Mouse (Mus musculus): ENCODE measurements at regions not wholly inside any gene's neighbourhood (a gene's known extent, or its start where the extent isn't known, plus 50 kb on each side); places are given as distances from the start of the nearest gene placed in this dataset.

- Histone ChIP-seq H3K4me1 (no peaks in the 10 kb centered on the region), H3K36me3 (no peaks in the 10 kb centered on the region), H3K9me3 (no peaks in the 10 kb centered on the region), H3K4me3 (no peak overlapping the region), H3K27ac (no peak overlapping the region), H3K27me3 (no peaks in the 10 kb centered on the region), H3K4me2 (replicated peaks) (no peak overlapping the region), H3K9ac (no peak overlapping the region)
- WGBS: 71% methylated on average over 3 of the region's 3 CpGs
- no peak for ATAC-seq (ENCODE audit: insufficient number of reproducible peaks, insufficient read depth, low FRiP score, low TSS enrichment)
Observed at GRCm38 (mm10) chr3:134427633-134428032, 191.3 kb downstream of the Cxxc4 start.

GRCm38 (mm10) chr3:134466611-134467010 lies 230.3 kb downstream of the Cxxc4 start:
- no peaks in the 10 kb centered on the region for H3K36me3 ChIP-seq
- H3K4me1 ChIP-seq: no peaks in the 10 kb centered on the region
- WGBS: 90% methylated on average over 1 of the region's 1 CpGs
- H3K27ac ChIP-seq: no peak overlapping the region
- no peak for ATAC-seq (ENCODE audit: insufficient number of reproducible peaks, insufficient read depth, low FRiP score, low TSS enrichment)
- H3K4me2 ChIP-seq (replicated peaks): no peak overlapping the region
- no peak overlapping the region for H3K9ac ChIP-seq
- no peaks in the 10 kb centered on the region for H3K27me3 ChIP-seq
- no peak overlapping the region for H3K4me3 ChIP-seq
- no peaks in the 10 kb centered on the region for H3K9me3 ChIP-seq

- Histone ChIP-seq H3K4me2 (replicated peaks) (no peak overlapping the region), H3K36me3 (no peaks in the 10 kb centered on the region), H3K27ac (no peak overlapping the region), H3K4me3 (no peak overlapping the region), H3K9me3 (no peaks in the 10 kb centered on the region), H3K4me1 (no peaks in the 10 kb centered on the region), H3K27me3 (no peaks in the 10 kb centered on the region), H3K9ac (no peak overlapping the region)
- ATAC-seq (ENCODE audit: insufficient number of reproducible peaks, insufficient read depth, low FRiP score, low TSS enrichment): no peak
- 63% methylated on average over 2 of the region's 2 CpGs for WGBS
Observed at GRCm38 (mm10) chr3:134487280-134487679, 251.0 kb downstream of the Cxxc4 start.

GRCm38 (mm10) chr3:134489966-134490543 lies 253.8 kb downstream of the Cxxc4 start:
- Histone ChIP-seq H3K9ac (no peak overlapping the region), H3K4me3 (no peak overlapping the region), H3K4me2 (replicated peaks) (no peak overlapping the region), H3K36me3 (no peaks in the 10 kb centered on the region), H3K27me3 (no peaks in the 10 kb centered on the region), H3K27ac (no peak overlapping the region), H3K9me3 (no peaks in the 10 kb centered on the region), H3K4me1 (no peaks in the 10 kb centered on the region)
- ATAC-seq (ENCODE audit: insufficient number of reproducible peaks, insufficient read depth, low FRiP score, low TSS enrichment): no peak
- 83% methylated on average over 5 of the region's 5 CpGs for WGBS

- Histone ChIP-seq H3K4me3 (no peak overlapping the region), H3K9ac (no peak overlapping the region), H3K27me3 (no peaks in the 10 kb centered on the region), H3K4me1 (no peaks in the 10 kb centered on the region), H3K9me3 (peaks cover 3% of the 10 kb centered on the region; the same call in 1 of the 2 replicates), H3K36me3 (no peaks in the 10 kb centered on the region), H3K27ac (no peak overlapping the region), H3K4me2 (replicated peaks) (no peak overlapping the region)
- no peak for ATAC-seq (ENCODE audit: insufficient number of reproducible peaks, insufficient read depth, low FRiP score, low TSS enrichment)
- 80% methylated on average over 6 of the region's 6 CpGs for WGBS
Observed at GRCm38 (mm10) chr3:134509702-134510101, 273.4 kb downstream of the Cxxc4 start.

DNA sequence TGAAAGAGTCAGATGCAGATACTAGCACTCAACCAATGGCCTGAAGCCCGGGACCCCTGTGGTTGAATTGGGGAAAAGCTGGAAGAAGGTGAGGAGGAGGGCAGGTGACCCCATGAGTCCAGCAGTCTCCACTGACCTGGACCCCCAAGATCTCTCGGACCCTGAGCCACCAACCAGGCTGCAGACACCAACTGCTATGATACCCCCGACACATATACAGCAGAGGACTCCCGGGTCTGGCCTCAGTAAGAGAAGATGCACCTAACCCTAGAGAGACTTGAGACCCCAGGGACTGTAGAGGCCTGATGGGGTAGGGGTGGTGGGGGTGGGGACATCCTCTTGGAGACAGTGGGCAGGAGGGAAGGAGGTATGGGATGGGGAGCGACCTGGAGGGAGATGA lies 289.5 kb downstream of the Cxxc4 start:
- Histone ChIP-seq H3K36me3 (no peaks in the 10 kb centered on the region), H3K9ac (no peak overlapping the region), H3K4me2 (replicated peaks) (no peak overlapping the region), H3K9me3 (no peaks in the 10 kb centered on the region), H3K27me3 (no peaks in the 10 kb centered on the region), H3K4me1 (no peaks in the 10 kb centered on the region), H3K4me3 (no peak overlapping the region), H3K27ac (no peak overlapping the region)
- ATAC-seq (ENCODE audit: insufficient number of reproducible peaks, insufficient read depth, low FRiP score, low TSS enrichment): 0 out of 2 replicates have a peak, but pooled peaks have one; percentile 56
- 78% methylated on average over 5 of the region's 5 CpGs for WGBS

DNA sequence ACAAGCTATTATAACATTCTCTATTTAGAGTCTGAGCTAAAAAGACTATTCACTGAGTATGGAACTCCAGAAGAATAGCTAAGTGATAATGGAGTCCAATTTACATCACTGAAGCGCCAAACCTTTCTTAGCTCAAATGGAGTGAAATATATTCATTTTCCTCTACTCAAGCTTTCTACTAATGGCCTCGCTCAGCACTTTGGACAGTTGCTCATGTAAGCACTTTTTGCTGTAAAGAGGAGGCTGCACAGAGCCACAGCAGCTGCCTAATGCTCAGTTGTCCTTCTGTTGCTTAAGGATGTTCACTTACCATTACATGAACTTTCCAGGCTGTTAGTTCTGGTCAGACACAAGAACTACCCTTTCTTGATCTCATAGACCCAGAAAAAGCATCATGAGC lies 268.7 kb upstream of the Tacr3 start:
- no peak overlapping the region for H3K4me3 ChIP-seq
- H3K9me3 ChIP-seq: no peaks in the 10 kb centered on the region
- ATAC-seq (ENCODE audit: insufficient number of reproducible peaks, insufficient read depth, low FRiP score, low TSS enrichment): no peak
- no peak overlapping the region for H3K4me2 ChIP-seq (replicated peaks)
- H3K27ac ChIP-seq: no peak overlapping the region
- no peaks in the 10 kb centered on the region for H3K4me1 ChIP-seq
- H3K36me3 ChIP-seq: no peaks in the 10 kb centered on the region
- H3K9ac ChIP-seq: no peak overlapping the region
- no peaks in the 10 kb centered on the region for H3K27me3 ChIP-seq
- WGBS: 82% methylated on average over 2 of the region's 2 CpGs

- H3K4me1 ChIP-seq: no peaks in the 10 kb centered on the region
- H3K9me3 ChIP-seq: no peaks in the 10 kb centered on the region
- H3K4me3 ChIP-seq: no peak overlapping the region
- H3K27ac ChIP-seq: no peak overlapping the region
- no peak for ATAC-seq (ENCODE audit: insufficient number of reproducible peaks, insufficient read depth, low FRiP score, low TSS enrichment)
- no peaks in the 10 kb centered on the region for H3K27me3 ChIP-seq
- no peak overlapping the region for H3K9ac ChIP-seq
- no peaks in the 10 kb centered on the region for H3K36me3 ChIP-seq
- no peak overlapping the region for H3K4me2 ChIP-seq (replicated peaks)
- WGBS: 84% methylated on average over 3 of the region's 3 CpGs
Observed at GRCm38 (mm10) chr3:134578759-134579158, 250.0 kb upstream of the Tacr3 start.

GRCm38 (mm10) chr3:134588630-134589029 lies 240.2 kb upstream of the Tacr3 start:
- WGBS: 18% methylated on average over 2 of the region's 2 CpGs
- H3K4me3 ChIP-seq: no peak overlapping the region
- no peak for ATAC-seq (ENCODE audit: insufficient number of reproducible peaks, insufficient read depth, low FRiP score, low TSS enrichment)
- no peaks in the 10 kb centered on the region for H3K4me1 ChIP-seq
- no peak overlapping the region for H3K9ac ChIP-seq
- no peaks in the 10 kb centered on the region for H3K27me3 ChIP-seq
- no peaks in the 10 kb centered on the region for H3K36me3 ChIP-seq
- H3K27ac ChIP-seq: no peak overlapping the region
- no peak overlapping the region for H3K4me2 ChIP-seq (replicated peaks)
- no peaks in the 10 kb centered on the region for H3K9me3 ChIP-seq

GRCm38 (mm10) chr3:134602919-134603318 lies 225.9 kb upstream of the Tacr3 start:
- WGBS: 61% methylated on average over 4 of the region's 4 CpGs

GRCm38 (mm10) chr3:134605356-134605771 lies 223.4 kb upstream of the Tacr3 start:
- Histone ChIP-seq H3K36me3 (no peaks in the 10 kb centered on the region), H3K4me1 (no peaks in the 10 kb centered on the region), H3K4me3 (no peak overlapping the region), H3K9me3 (no peaks in the 10 kb centered on the region), H3K27ac (no peak overlapping the region), H3K9ac (no peak overlapping the region), H3K4me2 (replicated peaks) (no peak overlapping the region), H3K27me3 (no peaks in the 10 kb centered on the region)
- 0 out of 2 replicates have a peak, but pooled peaks have one; percentile 28 for ATAC-seq (ENCODE audit: insufficient number of reproducible peaks, insufficient read depth, low FRiP score, low TSS enrichment)
- WGBS: 61% methylated on average over 6 of the region's 6 CpGs

More at GRCm38 (mm10) chr3:134602919-134603318, 225.9 kb upstream of the Tacr3 start:
- Histone ChIP-seq H3K9me3 (no peaks in the 10 kb centered on the region), H3K4me3 (no peak overlapping the region), H3K4me1 (no peaks in the 10 kb centered on the region), H3K4me2 (replicated peaks) (no peak overlapping the region), H3K9ac (no peak overlapping the region), H3K27ac (no peak overlapping the region), H3K27me3 (no peaks in the 10 kb centered on the region), H3K36me3 (no peaks in the 10 kb centered on the region)
- no peak for ATAC-seq (ENCODE audit: insufficient number of reproducible peaks, insufficient read depth, low FRiP score, low TSS enrichment)

GRCm38 (mm10) chr3:134610244-134610643 lies 218.6 kb upstream of the Tacr3 start:
- H3K4me1 ChIP-seq: no peaks in the 10 kb centered on the region
- H3K9me3 ChIP-seq: no peaks in the 10 kb centered on the region
- no peak for ATAC-seq (ENCODE audit: insufficient number of reproducible peaks, insufficient read depth, low FRiP score, low TSS enrichment)
- no peak overlapping the region for H3K9ac ChIP-seq
- no peak overlapping the region for H3K4me2 ChIP-seq (replicated peaks)
- H3K27me3 ChIP-seq: no peaks in the 10 kb centered on the region
- H3K27ac ChIP-seq: no peak overlapping the region
- H3K36me3 ChIP-seq: no peaks in the 10 kb centered on the region
- 76% methylated on average over 4 of the region's 4 CpGs for WGBS
- no peak overlapping the region for H3K4me3 ChIP-seq
